Mouse (Mus musculus) lung, postnatal 0 days (tissue): Measurements from ENCODE around the gene Senp7.

Experiments
- CTCF ChIP-seq: IDR thresholded peaks from 2 replicates; pipeline ENCODE4 v1.5.1; 2016; ENCODE audit warnings: antibody characterized with exemption, mild to moderate bottlenecking
- EP300 ChIP-seq: IDR thresholded peaks from 2 replicates; pipeline ENCODE4 v1.6.1; 2016; ENCODE audit warnings: antibody characterized with exemption, mild to moderate bottlenecking, control low read depth

DNA sequence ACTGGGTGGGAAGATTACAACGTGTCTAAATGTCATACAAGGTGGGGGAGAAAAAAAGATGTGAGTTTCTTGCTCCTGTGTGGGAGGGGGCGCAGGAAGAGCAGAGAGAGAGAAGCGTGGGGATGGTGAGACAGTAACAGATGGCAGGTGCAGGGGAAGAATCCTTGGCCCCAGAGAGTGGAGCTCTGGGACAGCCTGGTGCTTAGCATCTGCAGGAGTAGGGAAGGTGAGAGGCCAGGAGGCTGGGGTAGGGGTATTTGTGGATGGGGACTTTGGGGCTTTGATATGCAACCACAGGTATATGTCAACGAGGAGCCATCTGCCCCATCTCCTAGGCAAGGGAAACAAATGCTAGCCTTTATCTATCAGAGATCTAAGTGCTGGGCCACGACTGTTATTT lies 26.4 kb downstream of the Senp7 start:
- TF ChIP-seq CTCF (no peak), EP300 (no peak)
